Mouse (Mus musculus) embryonic fibroblast, embryonic 13.5 days (primary cell): ENCODE data around the gene Pdia6.

Source experiments
- CTCF ChIP-seq: IDR thresholded peaks from 2 replicates; pipeline ENCODE4 v1.5.1; 2011; ENCODE audit warnings: mild to moderate bottlenecking, control low read depth, low read length, moderate library complexity, borderline replicate concordance; ENCODE audit not compliant: insufficient read depth
- POLR2A ChIP-seq: IDR thresholded peaks from 2 replicates; pipeline ENCODE4 v1.6.1; 2011; ENCODE audit warnings: low read depth, mild to moderate bottlenecking, control low read depth, low read length, moderate library complexity

DNA sequence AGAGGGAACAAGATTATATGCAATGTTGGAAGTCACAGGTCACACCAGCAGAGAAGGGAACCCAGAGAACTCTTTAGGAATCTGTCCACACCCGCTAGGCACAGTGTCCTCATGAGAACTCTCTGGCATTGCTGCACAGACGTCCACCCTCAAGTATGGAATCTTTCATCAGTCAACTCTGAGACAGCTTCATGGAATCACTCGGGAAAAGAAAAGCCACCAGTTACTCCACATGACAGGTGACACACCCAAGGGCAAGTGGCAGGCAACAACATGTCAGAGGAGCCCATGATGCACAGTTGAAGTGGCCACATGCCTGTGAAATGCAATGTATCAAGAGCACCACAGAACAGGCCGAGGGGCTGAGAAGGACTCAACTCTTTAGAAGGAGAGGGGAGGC, 51.6 kb downstream of the Pdia6 start:
- TF ChIP-seq CTCF = no peak
- TF ChIP-seq POLR2A = no peak
